Mouse (Mus musculus): Measurements from ENCODE around the gene Sike1. TPM values are rescaled to one million over a fixed set of nuclear protein-coding genes. Genes with fewer than 3 reads are reported as not detected.

Sike1 gene
- 10 to 100 TPM; 45.8 to 48.5 TPM for total RNA-seq (2021)
- long read RNA-seq, experiment 1, full-length matches to known transcripts: 24 of 36 reads
- long read RNA-seq, experiment 1, partial matches to known transcripts: 10 of 36 reads
- long read RNA-seq, experiment 1, other reads (novel, unspliced or antisense): 2 of 36 reads
- long read RNA-seq, experiment 2, full-length matches to known transcripts: 35 of 42 reads
- long read RNA-seq, experiment 2, partial matches to known transcripts: 5 of 42 reads
- long read RNA-seq, experiment 2, other reads (novel, unspliced or antisense): 2 of 42 reads

GRCm38 (mm10) chr3:102995605-102996321 is at the start of gene Sike1:
Gene Sike1, plus strand, starts transcription at chr3:102995708.
- peak; percentile 92 for DNase-seq

- DNase-seq: no peak
These were observed 49.2 kb upstream of the Sike1 start for GRCm38 (mm10) chr3:102946312-102946711.

GRCm38 (mm10) chr3:102946861-102947260 is 48.6 kb upstream of the Sike1 start:
- no peak for DNase-seq

GRCm38 (mm10) chr3:102954476-102954875 is 41.0 kb upstream of the Sike1 start:
- no peak for DNase-seq

- DNase-seq: no peak
These were observed 40.4 kb upstream of the Sike1 start for GRCm38 (mm10) chr3:102955143-102955542.

GRCm38 (mm10) chr3:102955596-102955995 is 39.9 kb upstream of the Sike1 start:
- no peak for DNase-seq

- DNase-seq: no peak
These were observed 31.5 kb upstream of the Sike1 start, which contains the start of gene Nr1h5 for GRCm38 (mm10) chr3:102964033-102964432. Gene Nr1h5, minus strand, starts transcription at chr3:102964133.

- DNase-seq: no peak
These were observed 25.4 kb upstream of the Sike1 start for GRCm38 (mm10) chr3:102970067-102970466.

- no peak for DNase-seq
These were observed 25.0 kb upstream of the Sike1 start for GRCm38 (mm10) chr3:102970508-102970907.

GRCm38 (mm10) chr3:102976906-102977305 is 18.6 kb upstream of the Sike1 start:
- no peak for DNase-seq

GRCm38 (mm10) chr3:102979550-102980348 is 15.8 kb upstream of the Sike1 start:
- no peak for DNase-seq

GRCm38 (mm10) chr3:102980349-102980736 is 15.2 kb upstream of the Sike1 start:
- no peak for DNase-seq

GRCm38 (mm10) chr3:102991041-102991440 is 4.5 kb upstream of the Sike1 start:
- no peak for DNase-seq

- DNase-seq: no peak
These were observed 2.6 kb upstream of the Sike1 start for GRCm38 (mm10) chr3:102992936-102993335.

- no peak for DNase-seq
These were observed 289 bp upstream of the Sike1 start for GRCm38 (mm10) chr3:102995233-102995604.

GRCm38 (mm10) chr3:102997036-102997435 is 1.5 kb downstream of the Sike1 start:
- no peak for DNase-seq

- no peak for DNase-seq
These were observed 2.1 kb downstream of the Sike1 start for GRCm38 (mm10) chr3:102997591-102997990.

GRCm38 (mm10) chr3:103001595-103001994 is 6.1 kb downstream of the Sike1 start:
- DNase-seq: no peak

GRCm38 (mm10) chr3:103017350-103017749 is 21.8 kb downstream of the Sike1 start:
- DNase-seq: no peak

- DNase-seq: no peak
These were observed 24.0 kb downstream of the Sike1 start for GRCm38 (mm10) chr3:103019462-103019861.

- DNase-seq: peak; percentile 97
These were observed 24.9 kb downstream of the Sike1 start, which contains the start of gene Csde1 for GRCm38 (mm10) chr3:103020249-103020942. Gene Csde1, plus strand, starts transcription at chr3:103020426.

All from gastrocnemius, postnatal 25 days (tissue).